Mouse (Mus musculus) brain, embryonic 14.5 days (tissue): ENCODE measurements around the gene Upb1.

Experiments used
- CTCF ChIP-seq: fragments of 200-500 bp; IDR thresholded peaks from 2 replicates; pipeline ENCODE4 v1.5.1; 2012; ENCODE audit warnings: inconsistent platforms, mild to moderate bottlenecking, moderate library complexity, borderline replicate concordance; ENCODE audit not compliant: insufficient read depth, insufficient read length; ENCODE audit errors: extremely low read depth
- POLR2A ChIP-seq: fragments of 200-500 bp; IDR thresholded peaks from 2 replicates; pipeline ENCODE4 v1.6.1; 2012; ENCODE audit warnings: mild to moderate bottlenecking, inconsistent platforms, borderline replicate concordance; ENCODE audit not compliant: poor library complexity, insufficient read depth, insufficient read length, severe bottlenecking; ENCODE audit errors: extremely low read depth

DNA sequence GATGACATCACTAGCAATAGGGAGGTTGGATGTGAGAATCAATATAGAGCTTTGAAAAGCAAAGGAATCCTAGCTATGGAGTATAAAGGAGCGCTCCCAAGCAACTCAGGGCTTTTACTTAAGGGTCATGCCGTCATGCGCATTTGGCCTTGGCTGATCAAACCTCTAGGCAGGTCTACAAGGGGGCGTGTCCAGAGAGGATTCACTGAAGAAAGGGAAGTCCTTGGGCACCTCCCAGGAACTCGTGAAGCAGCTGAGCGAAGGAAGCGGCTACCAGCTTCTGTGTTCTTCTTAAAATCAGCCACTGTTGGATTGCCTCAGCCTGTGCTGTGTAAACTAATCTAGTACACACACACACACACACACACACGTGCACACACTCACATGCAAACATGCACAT is 72.5 kb downstream of the Upb1 start:
- TF ChIP-seq CTCF (no peak), POLR2A (no peak)
